Mouse (Mus musculus) stomach, embryonic 15.5 days (tissue): Measurements from ENCODE around the gene Fam229a. TPM values are rescaled to one million over a fixed set of nuclear protein-coding genes. Genes with fewer than 3 reads are reported as not detected.
"Not testable (repeated sequence)": the region's sequence is repeated elsewhere in the genome, so short reads cannot be mapped to it uniquely, and the experiment has no call there.

ENCODE experiments used
- ATAC-seq: fragments of 200-750 bp; cut with Nextera tagmentation; 2 replicates; pipeline ENCODE4 v1.8.0; 2017; ENCODE audit warnings: low read depth, moderate number of reproducible peaks, moderate TSS enrichment; ENCODE audit not compliant: insufficient read depth, low FRiP score
- H3K27ac ChIP-seq: fragments of 300-500 bp; sonication (generic); 2 replicates; pipeline ENCODE4 v1.5.1; 2015; ENCODE audit warnings: mild to moderate bottlenecking, inconsistent platforms
- H3K27me3 ChIP-seq: fragments of 300-500 bp; sonication (generic); replicated peaks from 2 replicates; pipeline ENCODE4 v1.6.1; 2015; ENCODE audit warnings: inconsistent platforms
- H3K36me3 ChIP-seq: fragments of 300-500 bp; sonication (generic); 2 replicates; pipeline ENCODE4 v1.6.1; 2015; ENCODE audit warnings: inconsistent platforms
- H3K4me1 ChIP-seq: fragments of 300-500 bp; sonication (generic); 2 replicates; pipeline ENCODE4 v1.6.1; 2015; ENCODE audit warnings: inconsistent platforms
- H3K4me2 ChIP-seq: fragments of 300-500 bp; sonication (generic); 2 replicates; pipeline ENCODE4 v1.6.1; 2015; ENCODE audit warnings: mild to moderate bottlenecking, inconsistent platforms
- H3K4me3 ChIP-seq: fragments of 300-500 bp; sonication (generic); replicated peaks from 2 replicates; pipeline ENCODE4 v1.5.1; 2015; ENCODE audit warnings: inconsistent platforms
- H3K9ac ChIP-seq: fragments of 300-500 bp; sonication (generic); 2 replicates; pipeline ENCODE4 v1.6.1; 2015; ENCODE audit warnings: inconsistent platforms
- H3K9me3 ChIP-seq: fragments of 300-500 bp; sonication (generic); 2 replicates; pipeline ENCODE4 v1.6.1; 2016; ENCODE audit warnings: inconsistent platforms
- WGBS: fragments of 180-500 bp; shearing (Covaris S2); methylation state at CpG from one replicate; pipeline ENCODE4 v1.1.7; 2015; 5-methylcytosine and 5-hydroxymethylcytosine counted together
- polyA plus RNA-seq: library from polyadenylated mRNA; unstranded; fragments of >200 nt; fragmentation: Nextera tagmentation; extraction: Ambion mirVana; gene quantifications from 2 replicates; pipeline ENCODE4 v1.2.1, GENCODE M21; 2015

Gene Fam229a
- 0.26 TPM in 1 of 2 replicates, not detected in the other for polyA plus RNA-seq

- H3K9me3 ChIP-seq, result no peaks in the 10 kb centered on the region
- H3K27ac ChIP-seq, result no peak within 1 kb of the TSS
- H3K4me1 ChIP-seq, result peaks cover 19% of the 10 kb centered on the region
- peak within 1 kb of the TSS; percentile 7; the same call in 1 of the 2 replicates for H3K9ac ChIP-seq
- H3K27me3 ChIP-seq, result peaks cover 20% of the 10 kb centered on the region
- H3K4me3 ChIP-seq, result peak within 1 kb of the TSS; percentile 33
- ATAC-seq, result no peak; the same call in 1 of the 2 replicates
- 8% methylated on average over 70 of the region's 70 CpGs for WGBS
- peak within 1 kb of the TSS; percentile 72 for H3K4me2 ChIP-seq
- H3K36me3 ChIP-seq, result 0 out of 2 replicates have a peak, but pooled peaks cover 9% of the 10 kb centered on the region
These were observed at the start of gene Fam229a, which contains the start of gene Tssk3 for GRCm38 (mm10) chr4:129490972-129491880. Fam229a (plus strand) TSS chr4:129491190. Tssk3 (minus strand) TSS chr4:129491022.

- H3K36me3 ChIP-seq, result no peaks in the 10 kb centered on the region
- no peak overlapping the region for H3K4me2 ChIP-seq
- no peak overlapping the region for H3K4me3 ChIP-seq
- no peaks in the 10 kb centered on the region for H3K9me3 ChIP-seq
- H3K27me3 ChIP-seq, result no peaks in the 10 kb centered on the region
- H3K9ac ChIP-seq, result no peak overlapping the region
- no peak for ATAC-seq
- no peaks in the 10 kb centered on the region for H3K4me1 ChIP-seq
- H3K27ac ChIP-seq, result no peak overlapping the region
- 77% methylated on average over 8 of the region's 8 CpGs for WGBS
These were observed 43.6 kb upstream of the Fam229a start for GRCm38 (mm10) chr4:129447360-129447759.

GRCm38 (mm10) chr4:129447778-129448563 is 43.0 kb upstream of the Fam229a start:
- 69% methylated on average over 11 of the region's 11 CpGs for WGBS
- Histone ChIP-seq H3K9ac (no peak overlapping the region), H3K27ac (no peak overlapping the region), H3K4me2 (no peak overlapping the region), H3K36me3 (no peaks in the 10 kb centered on the region), H3K4me1 (no peaks in the 10 kb centered on the region), H3K4me3 (no peak overlapping the region), H3K27me3 (no peaks in the 10 kb centered on the region), H3K9me3 (no peaks in the 10 kb centered on the region)
- ATAC-seq, result no peak

DNA sequence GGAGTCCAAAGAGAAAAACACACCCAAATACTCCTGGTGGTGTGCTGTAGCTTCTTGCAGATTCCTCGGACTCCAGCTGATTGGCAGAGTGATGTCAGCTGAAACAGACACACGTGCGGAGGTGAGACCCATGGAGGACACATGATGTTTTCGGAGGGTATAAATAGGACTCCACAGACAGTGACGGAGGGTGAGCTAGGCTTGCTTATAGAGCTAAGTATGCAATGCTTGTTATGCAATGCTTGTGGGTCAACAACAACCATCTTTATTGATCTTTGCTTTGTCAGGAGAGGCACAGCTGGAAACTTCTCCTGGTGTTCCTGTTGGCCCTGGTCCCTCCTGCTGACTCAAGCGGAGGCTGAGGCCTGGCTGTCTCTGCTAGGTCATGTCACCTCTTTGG is 42.3 kb upstream of the Fam229a start:
- ATAC-seq, result no peak
- 85% methylated on average over 6 of the region's 6 CpGs for WGBS

DNA sequence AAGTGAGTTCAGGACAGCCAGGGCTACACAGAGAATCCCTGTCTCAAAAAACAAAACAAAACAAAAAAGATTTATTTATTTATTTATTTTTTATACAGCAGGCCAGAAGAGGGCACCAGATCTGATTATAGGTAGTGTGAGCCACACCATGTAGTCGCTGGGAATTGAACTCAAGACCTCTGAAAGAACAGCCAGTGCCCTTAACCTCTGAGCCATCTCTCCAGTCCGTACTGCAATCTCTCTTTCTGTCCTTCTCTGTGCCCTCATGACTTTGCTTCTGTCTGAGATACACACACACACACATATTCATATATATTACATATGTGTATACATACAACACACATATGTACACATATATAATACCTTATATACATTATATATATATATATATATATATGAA is 40.1 kb upstream of the Fam229a start:
- H3K9ac ChIP-seq, result no peak overlapping the region
- H3K4me3 ChIP-seq, result no peak overlapping the region
- WGBS, result 78% methylated on average over 2 of the region's 2 CpGs

More for the DNA sequence above, 42.3 kb upstream of the Fam229a start:
- no peaks in the 10 kb centered on the region for H3K9me3 ChIP-seq
- H3K4me3 ChIP-seq, result no peak overlapping the region
- H3K36me3 ChIP-seq, result no peaks in the 10 kb centered on the region
- no peaks in the 10 kb centered on the region for H3K4me1 ChIP-seq
- H3K4me2 ChIP-seq, result no peak overlapping the region
- H3K9ac ChIP-seq, result no peak overlapping the region
- no peaks in the 10 kb centered on the region for H3K27me3 ChIP-seq
- no peak overlapping the region for H3K27ac ChIP-seq

GRCm38 (mm10) chr4:129451471-129452169 is 39.4 kb upstream of the Fam229a start:
- no peak overlapping the region for H3K4me3 ChIP-seq
- no peak overlapping the region for H3K27ac ChIP-seq
- no peaks in the 10 kb centered on the region for H3K9me3 ChIP-seq
- H3K4me2 ChIP-seq, result no peak overlapping the region
- H3K27me3 ChIP-seq, result no peaks in the 10 kb centered on the region
- WGBS, result 79% methylated on average over 15 of the region's 15 CpGs
- no peak for ATAC-seq
- no peaks in the 10 kb centered on the region for H3K4me1 ChIP-seq
- no peaks in the 10 kb centered on the region for H3K36me3 ChIP-seq
- no peak overlapping the region for H3K9ac ChIP-seq

More for the DNA sequence above, 40.1 kb upstream of the Fam229a start:
- Histone ChIP-seq H3K4me2 (no peak overlapping the region), H3K4me1 (no peaks in the 10 kb centered on the region), H3K27ac (no peak overlapping the region), H3K9me3 (no peaks in the 10 kb centered on the region), H3K27me3 (no peaks in the 10 kb centered on the region), H3K36me3 (no peaks in the 10 kb centered on the region)
- ATAC-seq, result no peak

DNA sequence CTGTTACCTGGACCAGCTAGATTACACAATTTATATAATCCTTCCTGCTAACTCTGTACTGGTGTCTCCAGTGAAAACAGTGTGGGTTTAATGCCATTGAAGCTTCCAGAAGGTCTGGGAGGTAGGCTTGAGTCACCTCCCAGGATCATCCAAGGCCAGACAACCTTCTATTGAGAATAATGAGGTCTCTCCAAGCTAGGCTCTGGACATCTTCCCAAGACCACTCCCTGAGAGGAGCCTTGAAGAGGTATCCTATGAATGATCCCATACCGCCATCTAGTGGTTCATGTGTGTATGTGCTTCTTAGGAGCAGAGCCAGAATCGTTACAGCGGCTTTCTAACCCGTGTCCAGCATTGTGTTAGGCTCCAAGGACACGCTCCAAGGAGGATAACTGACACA is 35.7 kb upstream of the Fam229a start:
- 3% methylated on average over 5 of the region's 5 CpGs for WGBS
- H3K4me1 ChIP-seq, result no peaks in the 10 kb centered on the region
- H3K27me3 ChIP-seq, result no peaks in the 10 kb centered on the region
- no peaks in the 10 kb centered on the region for H3K9me3 ChIP-seq
- no peak overlapping the region for H3K27ac ChIP-seq
- no peak overlapping the region for H3K4me2 ChIP-seq
- no peak overlapping the region for H3K4me3 ChIP-seq
- no peaks in the 10 kb centered on the region for H3K36me3 ChIP-seq
- no peak overlapping the region for H3K9ac ChIP-seq
- peak; percentile 77 for ATAC-seq

- Histone ChIP-seq H3K27ac (no peak overlapping the region), H3K36me3 (no peaks in the 10 kb centered on the region), H3K4me2 (no peak overlapping the region), H3K27me3 (no peaks in the 10 kb centered on the region), H3K9ac (no peak overlapping the region), H3K4me3 (no peak overlapping the region), H3K4me1 (no peaks in the 10 kb centered on the region), H3K9me3 (no peaks in the 10 kb centered on the region)
- ATAC-seq, result no peak
- WGBS, result 55% methylated on average over 5 of the region's 5 CpGs
These were observed 34.9 kb upstream of the Fam229a start for GRCm38 (mm10) chr4:129456126-129456525.

GRCm38 (mm10) chr4:129457311-129457710 is 33.7 kb upstream of the Fam229a start:
- 68% methylated on average over 2 of the region's 2 CpGs for WGBS
- not testable (repeated sequence) for H3K36me3 ChIP-seq, H3K9me3 ChIP-seq, ATAC-seq, H3K27ac ChIP-seq, H3K9ac ChIP-seq, H3K4me2 ChIP-seq, H3K4me1 ChIP-seq, H3K27me3 ChIP-seq, H3K4me3 ChIP-seq

GRCm38 (mm10) chr4:129459726-129460125 is 31.3 kb upstream of the Fam229a start:
- peaks cover 4% of the 10 kb centered on the region; the same call in 1 of the 2 replicates for H3K4me1 ChIP-seq
- 83% methylated on average over 3 of the region's 3 CpGs for WGBS
- no peak for ATAC-seq
- H3K9ac ChIP-seq, result no peak overlapping the region
- no peak overlapping the region for H3K4me3 ChIP-seq
- H3K36me3 ChIP-seq, result no peaks in the 10 kb centered on the region
- no peak overlapping the region for H3K27ac ChIP-seq
- no peak overlapping the region for H3K4me2 ChIP-seq
- no peaks in the 10 kb centered on the region for H3K9me3 ChIP-seq
- H3K27me3 ChIP-seq, result no peaks in the 10 kb centered on the region

DNA sequence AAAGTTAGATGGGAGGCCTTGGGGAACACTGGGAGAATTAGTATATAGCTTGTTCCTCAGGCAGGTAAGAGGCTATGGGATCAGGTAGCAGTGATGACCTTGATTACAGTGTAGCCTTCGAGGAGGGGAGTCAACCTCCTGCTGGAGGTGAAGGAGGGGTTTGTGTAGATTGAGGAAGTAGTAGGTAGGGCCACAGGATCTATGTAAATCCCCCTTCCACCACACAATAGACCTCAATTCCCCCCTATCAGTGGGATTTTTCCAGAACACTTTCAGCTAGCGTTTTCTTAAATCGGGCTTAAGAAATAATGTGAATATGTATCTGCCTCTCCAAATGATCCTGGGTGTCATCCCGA is 30.2 kb upstream of the Fam229a start:
- Histone ChIP-seq H3K4me3 (peak overlapping the region; percentile 91), H3K4me2 (peak overlapping the region; percentile 74), H3K9me3 (no peaks in the 10 kb centered on the region), H3K4me1 (peaks cover 4% of the 10 kb centered on the region; the same call in 1 of the 2 replicates), H3K9ac (peak overlapping the region; percentile 47; the same call in 1 of the 2 replicates), H3K36me3 (peaks cover 9% of the 10 kb centered on the region; the same call in 1 of the 2 replicates), H3K27ac (peak overlapping the region; percentile 91), H3K27me3 (no peaks in the 10 kb centered on the region)
- ATAC-seq, result no peak
- 0% methylated on average over 4 of the region's 4 CpGs for WGBS
